Mouse (Mus musculus) embryo, embryonic 10 days (tissue): ENCODE data around the gene P2ry13.
A peak's percentile ranks its signal among the peaks of the same experiment; 100 is the strongest.

Experiments used
- DNase-seq: peaks from one replicate; pipeline ENCODE4 v3.0.0-alpha.2; 2015; ENCODE audit warnings: low spot score

Gene P2ry13

DNA sequence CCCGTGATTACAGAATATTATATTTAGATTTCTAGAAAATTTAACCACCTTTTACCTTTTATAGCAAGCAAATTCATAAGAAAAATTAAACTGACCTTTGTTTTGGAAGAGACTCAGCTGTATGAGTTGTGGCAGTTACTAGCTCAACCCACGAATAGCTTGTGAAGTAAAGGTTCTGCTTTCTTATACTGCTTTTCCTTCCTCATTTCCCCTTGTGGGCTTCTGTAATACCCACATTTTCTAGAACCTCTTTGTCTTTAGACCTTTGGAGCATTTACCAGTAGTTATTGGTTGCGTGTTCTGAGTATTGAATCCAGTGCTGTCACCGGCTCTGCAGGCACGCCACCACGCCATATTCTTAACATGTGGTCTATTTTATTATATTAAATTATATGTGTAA, at the start of gene P2ry13:
Gene P2ry13, minus strand, starts transcription at position 156 of the 400 bp plus-strand sequence.
- DNase-seq: no peak

DNA sequence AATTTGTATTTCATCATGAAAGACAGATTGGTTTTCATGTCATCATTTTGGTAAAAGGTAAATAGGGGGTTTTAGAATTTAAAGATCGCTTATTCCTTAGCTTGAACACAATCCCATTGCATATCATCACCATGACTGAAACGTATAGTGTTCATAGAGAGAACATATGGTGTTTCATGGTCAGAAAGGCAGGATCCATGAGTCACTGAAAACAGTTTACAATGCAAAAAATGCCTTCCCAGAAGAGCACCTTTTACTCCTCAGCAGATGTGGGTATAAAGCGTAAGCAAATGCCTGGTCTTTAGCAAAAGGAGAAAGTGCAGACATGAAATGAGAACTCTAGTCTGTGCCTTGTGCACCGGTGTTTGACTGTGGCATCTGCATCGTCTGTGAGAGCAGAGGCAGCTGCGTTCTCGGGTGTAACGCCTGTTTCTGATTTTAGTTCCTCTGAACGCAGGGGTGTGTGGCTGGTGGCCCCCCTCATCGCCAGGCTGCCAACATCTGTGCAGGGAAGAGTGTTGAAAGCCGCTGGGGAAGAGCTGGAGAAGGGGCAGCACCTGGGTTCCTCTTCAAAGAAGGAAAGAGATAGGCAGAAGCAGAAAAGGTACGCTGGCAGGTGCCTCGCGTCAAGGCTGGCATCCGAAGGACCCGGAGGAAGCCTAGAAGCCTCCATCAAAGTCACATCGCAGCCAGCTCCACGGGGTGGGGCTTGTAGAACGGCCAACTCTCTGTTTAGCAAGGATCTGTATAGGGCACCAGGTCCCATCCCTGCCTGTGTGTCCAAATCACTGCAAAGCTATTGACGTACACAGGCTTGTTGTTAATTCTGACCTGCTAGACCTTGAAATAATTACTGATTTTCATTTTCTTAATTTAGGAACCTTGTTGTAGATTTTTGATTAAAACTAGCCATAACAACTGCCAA, 47.3 kb upstream of the P2ry13 start:
- no peak for DNase-seq

DNA sequence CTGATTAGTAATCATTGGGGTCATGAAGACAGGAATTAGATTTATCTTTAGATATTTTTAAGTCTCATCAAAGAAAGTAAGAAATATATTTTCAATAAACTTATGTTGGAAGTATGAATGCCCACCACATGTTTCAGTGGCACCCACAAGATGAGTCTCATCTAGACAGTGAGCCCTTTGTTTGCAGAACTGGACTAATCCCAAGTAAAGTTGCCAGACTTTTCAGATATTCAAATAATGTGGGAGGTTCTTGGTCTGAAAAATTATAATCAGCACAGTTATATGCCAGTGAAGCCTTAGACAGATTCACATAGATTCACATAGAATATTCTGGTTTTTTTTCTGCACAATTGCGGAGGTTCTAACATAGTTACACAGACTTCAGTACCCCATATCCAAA, 39.8 kb upstream of the P2ry13 start:
- DNase-seq: no peak

DNA sequence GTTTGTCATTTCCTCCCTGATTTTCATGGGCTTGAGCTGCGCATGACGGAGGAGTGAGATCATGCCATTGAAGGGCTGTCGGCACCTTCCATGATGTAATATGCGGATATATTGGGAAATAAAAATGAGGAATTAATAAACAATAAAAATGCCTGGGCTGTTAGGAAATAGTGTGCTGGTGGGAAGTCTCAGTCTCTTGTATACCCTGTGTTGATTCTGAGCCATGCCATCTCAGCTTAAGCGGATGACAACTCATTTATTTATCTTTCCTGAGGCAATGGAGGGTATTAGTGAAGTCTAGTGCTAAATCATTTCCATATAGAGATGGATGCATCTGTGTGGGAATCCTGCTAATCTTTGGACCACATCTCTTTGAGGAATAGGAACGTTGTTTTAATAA, 37.3 kb upstream of the P2ry13 start:
- no peak for DNase-seq

DNA sequence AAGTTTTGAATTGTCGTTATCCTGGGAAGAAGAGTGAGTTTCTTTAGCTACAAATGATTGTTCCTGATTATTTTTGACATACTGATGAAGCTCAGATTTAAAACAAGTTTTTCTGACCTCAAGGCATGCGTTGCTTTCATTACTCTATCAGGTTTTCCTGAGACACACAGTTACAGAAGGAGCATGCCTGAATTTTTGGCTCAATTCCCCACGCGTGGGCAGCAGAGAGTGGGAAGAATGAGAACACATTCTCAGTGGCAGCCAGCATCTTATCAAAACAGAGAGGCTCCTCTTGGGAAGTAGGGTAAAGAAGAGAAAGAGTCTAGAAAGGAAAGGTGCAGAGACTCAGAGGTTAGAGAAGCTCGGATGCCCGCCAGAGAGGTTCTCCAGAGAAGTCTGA, 32.7 kb upstream of the P2ry13 start:
- no peak for DNase-seq

DNA sequence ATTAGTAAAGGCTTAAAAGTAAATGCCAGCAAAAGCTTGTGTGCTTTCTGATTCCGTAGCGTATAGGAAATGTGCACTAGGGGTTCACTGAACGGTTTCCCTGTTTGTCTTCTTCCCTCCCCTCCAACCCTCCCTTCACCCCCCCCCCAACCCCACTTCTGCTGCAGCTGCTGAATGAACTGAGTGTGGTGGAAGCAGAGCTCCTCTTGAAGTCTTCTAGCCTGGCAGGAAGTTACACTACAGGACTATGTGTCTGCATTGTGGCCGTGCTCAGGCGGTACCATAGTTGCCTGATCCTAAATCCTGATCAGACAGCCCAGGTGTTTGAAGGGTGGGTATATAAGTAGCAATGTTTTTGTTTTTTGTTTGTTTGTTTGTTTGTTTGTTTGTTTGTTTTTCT, 24.2 kb upstream of the P2ry13 start:
- DNase-seq: no peak

DNA sequence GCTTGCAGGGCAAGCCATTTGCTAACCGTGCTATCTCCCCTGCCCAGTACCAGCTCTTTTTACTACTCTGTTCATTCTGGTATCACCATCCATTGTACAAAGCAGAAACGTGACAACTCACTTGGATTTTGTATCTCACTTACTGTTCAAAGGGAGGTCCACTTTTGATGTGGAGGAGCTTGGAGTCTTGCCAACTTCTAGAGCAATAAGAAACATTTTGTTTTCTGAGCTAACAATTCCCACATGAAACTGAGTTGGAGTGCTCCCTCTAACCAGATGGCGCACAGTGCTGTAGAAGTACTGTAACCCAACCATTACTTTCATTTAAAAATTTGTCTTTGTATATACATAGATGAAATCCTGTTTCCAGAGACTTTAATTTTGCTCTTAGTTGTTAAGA, 20.2 kb upstream of the P2ry13 start:
- no peak for DNase-seq

DNA sequence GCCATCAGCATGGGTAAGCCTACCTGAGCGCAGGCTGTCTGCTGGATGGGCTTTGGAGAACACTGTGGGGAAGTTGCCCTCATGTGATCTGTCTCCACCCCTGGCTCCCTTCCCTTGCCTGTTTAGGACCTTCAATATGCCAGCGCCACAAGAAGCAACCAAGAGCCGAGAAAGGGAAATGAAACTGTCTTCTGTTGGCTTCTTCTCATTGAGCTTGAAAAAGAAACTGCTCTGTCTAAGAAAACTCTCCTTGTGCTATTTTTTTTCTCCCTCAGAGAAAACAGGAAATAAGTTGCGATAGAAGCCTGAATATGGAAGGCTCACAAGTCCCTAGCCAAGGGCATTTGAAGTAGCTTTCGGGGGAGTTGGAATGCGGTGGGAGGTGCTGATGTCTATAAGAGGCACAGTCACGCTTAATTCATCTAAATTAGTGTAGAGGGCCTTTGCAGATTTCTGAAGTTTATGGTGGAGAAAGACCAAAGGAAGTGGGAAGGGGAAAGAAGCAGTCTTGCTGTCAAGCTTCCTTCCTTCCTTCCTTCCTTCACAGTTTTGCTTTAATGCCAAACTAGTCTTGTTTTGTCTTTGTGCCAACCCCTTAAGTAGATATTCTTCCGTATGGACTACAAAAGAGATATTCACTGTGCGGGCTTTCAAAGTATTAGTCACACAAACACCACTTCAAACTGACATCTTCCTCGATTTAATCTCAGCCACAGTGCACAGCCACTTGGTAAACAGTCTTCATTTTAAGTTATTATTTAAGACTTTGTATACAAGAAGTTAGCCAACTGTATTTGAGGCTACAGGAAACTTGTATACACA, 18.3 kb upstream of the P2ry13 start:
- DNase-seq: peak; percentile 40

DNA sequence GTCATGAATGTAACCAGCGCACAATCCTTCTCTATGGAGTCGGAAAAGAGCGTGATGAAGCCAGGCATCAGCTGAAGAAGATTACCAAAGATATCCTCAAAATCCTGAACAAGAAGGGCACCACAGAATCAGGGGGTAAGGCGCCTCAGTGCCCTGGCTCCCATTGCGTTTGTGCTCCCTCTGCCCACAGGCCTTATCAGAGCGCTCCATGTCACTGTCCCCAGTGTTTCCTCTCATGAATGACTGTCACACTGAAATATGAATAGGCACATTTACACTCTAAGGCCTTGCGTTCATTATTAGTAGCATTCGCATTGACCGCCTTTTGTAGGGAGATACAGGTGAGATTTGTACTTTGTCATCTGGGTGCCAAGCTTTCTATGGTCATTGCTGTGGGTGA, 17.0 kb upstream of the P2ry13 start:
- no peak for DNase-seq

DNA sequence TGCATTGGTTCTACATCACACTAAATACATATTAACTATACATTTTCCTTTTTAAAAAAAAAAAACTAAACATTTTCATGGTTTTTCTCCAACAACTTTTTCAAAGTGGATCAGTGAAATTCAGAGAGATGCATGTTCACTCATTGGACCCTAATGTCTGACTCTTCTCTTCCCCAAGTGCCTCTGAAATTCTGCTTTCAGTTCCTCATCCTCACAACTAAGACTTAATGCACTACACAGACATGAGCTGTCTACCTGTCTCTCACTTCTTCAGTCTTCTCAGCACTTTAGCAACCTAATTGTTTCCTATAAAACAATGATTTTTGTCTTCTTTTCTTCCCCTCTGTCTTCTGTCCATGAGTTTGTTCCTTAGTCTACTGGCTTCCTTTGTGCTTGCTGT, 14.7 kb upstream of the P2ry13 start:
- no peak for DNase-seq

DNA sequence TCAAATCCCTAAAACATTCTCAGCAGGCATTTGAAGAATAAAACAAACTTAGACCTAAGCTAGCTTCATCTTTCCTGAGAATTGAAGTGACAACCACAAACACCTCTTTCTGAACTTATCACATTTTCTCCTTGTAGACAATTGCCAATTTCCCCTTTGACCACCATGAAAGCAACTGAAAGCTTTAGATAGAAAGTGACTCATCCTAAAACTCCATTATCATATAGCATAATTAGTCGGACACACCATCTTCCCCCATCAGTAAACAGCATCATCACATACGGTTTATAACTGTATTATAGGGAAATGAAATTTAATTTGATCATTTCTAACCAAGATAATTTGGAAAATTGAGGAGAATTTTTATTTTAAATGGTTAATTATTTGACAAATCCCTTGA, 11.6 kb upstream of the P2ry13 start:
- DNase-seq: no peak

DNA sequence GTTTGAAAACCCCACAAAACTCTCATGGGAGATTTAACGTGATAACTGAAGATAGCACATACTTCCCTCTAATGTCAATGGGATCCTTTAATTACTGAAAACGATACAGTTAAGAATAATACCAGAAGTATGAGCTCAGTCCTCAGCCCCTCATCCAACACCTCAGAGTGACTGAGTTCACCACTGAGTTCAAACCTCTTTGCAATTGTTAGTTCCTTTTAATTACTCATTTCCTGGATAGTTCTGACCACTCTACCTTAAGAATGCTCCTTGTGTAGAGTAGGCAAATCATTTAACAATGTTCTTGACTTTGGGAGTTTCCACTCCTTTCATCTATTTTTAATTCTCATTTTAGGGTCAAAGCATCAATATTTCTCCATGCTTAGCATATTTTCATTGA, 8.6 kb upstream of the P2ry13 start:
- DNase-seq: no peak

DNA sequence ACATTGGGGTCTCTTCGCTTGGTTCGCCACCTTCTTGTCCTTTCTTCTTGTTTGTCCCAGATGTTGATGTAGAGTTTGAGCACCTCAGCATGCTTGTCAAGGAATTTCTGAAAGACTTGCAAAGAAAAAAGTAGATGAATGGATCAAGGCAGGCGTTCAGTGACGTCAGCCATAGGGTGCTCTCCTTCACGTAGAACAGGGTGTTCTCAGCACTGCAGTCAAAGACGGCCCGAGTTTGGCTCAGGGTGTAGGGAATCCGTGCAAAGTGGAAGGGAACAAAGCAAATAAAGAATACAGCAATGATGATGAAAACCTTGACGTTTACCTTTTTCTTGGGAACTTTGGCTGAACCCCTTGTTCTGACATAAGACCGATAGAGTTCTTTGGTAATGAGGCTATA, 6.5 kb upstream of the P2ry13 start:
- DNase-seq: no peak

DNA sequence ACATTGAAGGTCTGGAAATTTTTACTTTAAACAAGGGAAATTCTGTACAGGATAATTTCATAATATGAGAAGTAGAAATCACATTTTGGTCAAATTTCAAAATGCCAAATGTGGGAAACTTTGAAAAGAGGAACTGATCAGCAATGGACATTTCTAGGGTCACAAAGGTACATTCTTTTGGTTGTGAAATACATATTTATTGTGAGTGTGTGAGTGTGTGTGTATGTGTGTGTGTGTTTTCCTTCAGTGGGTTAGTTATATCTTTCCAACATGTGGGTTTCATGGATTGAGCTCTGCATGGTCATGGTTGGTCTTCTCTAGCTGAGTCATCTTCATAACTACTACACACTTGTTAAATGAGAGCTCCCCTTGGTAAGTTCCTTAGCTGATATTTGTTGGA, 1.7 kb upstream of the P2ry13 start:
- DNase-seq: no peak

DNA sequence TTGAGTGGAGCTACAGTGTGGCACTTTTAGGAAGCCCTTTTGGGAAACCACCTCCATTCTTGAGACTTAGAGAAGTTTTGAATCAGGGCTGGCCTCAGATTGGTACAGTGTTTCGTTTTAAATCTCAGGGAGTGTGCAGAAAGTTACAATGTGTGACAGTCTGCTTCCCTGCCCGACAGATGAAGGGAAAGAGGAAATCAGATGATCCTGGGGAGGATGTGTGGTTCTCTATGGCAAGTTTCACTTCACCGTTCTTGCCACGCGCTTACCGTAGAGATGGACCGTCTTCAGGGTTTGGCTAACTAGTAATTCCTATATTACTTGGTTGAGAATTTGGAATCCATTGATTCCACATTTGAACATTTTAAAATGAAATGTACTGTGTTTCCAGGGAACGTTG, 1.1 kb upstream of the P2ry13 start:
- DNase-seq: no peak

DNA sequence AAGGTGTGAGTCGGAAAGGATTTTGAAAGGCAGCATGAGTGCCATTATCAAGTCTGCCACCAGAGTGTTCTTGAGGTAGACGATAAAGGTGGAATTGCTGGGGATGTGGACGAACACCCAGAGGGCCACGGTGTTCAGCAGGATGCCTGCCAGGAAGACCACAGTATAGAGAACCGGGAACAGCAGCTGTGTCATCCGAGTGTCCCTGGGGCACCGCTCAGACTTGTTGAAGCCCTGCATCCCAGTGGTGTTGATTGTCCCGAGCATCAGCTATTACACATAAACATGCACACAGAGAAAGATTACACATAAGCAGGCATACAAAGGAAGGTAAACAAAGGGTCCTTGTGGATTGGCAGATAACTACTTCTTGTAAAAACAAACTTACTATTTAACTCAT, 593 bp downstream of the P2ry13 start:
- DNase-seq: no peak

DNA sequence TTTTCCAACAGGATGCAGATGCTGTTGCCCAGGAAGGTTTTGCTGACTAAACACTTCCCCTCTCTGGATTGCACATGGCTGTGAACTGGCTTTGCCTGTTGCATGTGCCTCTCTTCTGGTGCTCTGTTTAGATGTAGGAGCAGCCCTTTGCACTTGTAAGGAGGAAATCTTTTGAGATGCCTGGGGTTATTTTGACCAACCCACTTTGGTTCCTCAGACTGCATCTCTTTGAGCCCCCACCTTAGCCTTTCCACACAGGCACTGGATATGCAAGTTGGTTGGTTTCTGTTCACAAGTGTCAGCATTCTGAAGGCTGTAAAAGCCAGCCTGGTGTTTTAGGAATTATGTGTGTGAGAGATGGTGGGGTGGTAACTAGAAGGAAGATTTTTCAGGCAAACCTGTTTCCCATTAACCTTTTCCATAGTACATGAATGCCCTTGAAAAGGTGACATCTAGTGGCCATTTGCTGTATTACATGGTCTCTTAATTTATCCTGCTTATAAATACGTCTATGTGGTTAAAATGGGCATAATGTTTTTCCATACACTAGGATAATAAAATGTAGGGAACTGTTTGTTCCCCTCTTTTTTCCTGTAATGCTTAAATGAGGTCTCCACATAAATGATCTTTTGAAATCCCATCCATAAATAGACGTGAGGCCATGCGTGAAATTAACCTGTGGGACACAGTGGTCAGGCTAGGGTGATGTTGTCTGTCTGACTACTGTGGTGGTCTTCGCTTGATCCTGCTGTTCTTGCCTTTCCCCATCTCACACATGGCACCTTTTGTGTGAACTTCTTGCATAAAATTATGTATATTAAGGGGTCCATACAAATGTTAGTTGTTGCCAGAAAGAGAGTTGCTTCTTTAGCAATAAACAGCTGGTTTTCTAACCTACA, 1.8 kb downstream of the P2ry13 start:
- DNase-seq: peak; percentile 85

DNA sequence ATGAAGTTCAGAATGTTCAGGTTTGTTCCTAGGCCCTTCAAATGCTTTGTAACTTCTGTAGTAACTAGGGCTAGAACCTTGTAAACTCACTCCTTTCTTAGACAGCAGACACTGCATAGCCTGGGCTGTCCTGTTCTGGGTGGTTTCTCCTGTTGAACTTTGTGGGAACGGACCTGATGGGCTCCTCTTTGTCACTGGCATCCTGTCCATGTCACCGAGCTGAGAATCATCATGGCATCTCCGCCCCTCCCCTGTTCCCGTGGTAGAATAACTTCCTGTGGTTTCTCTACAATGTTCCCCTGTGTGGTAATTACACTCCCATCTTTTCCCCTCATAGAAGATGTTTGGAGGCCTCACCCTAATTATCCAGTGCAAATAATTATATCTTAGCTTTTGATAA, 4.7 kb downstream of the P2ry13 start:
- DNase-seq: no peak

DNA sequence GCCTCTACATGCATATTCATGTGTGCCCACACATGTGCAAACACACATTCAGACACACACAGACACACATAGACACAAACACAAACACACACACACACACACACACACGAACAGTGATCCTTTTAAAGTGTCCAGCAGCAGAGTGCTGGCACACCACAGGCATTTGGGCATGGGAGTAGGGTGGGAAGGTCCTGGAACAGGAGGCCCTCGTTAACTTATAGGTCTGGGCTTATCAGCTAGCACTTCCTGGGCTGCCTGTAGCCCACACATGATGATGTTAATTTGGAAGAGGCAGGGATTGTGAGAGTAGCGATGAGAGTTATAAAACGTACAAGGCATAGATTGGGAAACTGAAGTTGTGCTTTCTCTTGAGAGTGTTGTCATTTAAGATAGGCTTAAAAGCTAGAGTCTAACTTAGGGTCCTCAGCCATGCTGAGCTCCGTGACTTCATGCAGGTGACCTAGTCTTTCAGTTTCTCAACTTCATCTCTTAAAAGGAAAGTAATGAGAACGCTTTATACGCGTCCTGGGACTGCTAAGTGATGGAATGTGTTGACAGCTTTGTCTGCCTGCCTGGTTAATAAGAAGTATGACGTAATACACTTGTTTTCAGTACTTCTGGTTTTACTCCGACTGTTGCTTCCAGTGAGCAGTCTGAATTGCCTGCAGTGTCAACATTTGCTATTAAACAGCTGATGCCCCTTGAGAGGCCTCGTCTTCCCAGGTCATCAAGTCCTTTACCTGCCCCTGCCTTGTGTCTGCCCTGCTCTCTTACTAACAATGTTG, 5.8 kb downstream of the P2ry13 start:
- DNase-seq: no peak

DNA sequence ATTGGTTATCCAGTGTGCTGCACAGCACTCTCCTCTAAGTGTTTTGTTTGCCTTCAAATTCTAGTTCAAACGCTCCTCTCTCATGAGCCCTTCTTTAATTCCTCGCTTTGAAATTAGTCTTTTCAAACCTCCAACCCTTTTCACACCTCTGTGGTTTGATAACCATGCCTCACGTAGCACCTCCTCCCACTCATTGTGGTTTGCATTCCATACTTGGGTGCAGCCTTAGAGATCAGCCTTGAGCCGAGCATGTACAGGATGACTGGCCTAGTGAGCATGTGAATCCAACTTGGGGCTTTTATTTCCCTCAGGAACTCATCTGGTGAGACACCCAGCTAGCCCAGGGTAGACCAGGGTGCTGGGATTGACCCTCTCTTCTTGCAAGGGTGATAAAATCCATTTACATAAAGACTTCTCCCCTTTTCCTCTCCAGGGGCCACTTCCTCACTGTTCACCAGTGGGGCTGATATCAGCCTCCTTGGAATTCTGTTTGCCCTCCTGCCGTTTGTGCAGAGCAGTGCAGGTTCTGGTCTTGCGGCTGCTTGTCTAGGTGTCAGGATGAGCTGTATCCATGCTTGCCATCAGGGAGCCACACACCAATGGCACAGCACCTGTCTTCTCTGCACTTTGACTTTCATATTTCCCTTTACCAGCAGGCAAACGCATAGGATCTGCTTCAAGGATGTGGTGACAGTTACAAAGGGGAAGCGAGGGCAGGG, 6.7 kb downstream of the P2ry13 start:
- no peak for DNase-seq
